Mouse (Mus musculus) fat pad, adult 2 months (tissue): ENCODE measurements around the gene Lmx1a.

Source experiments
- DNase-seq: peaks from one replicate; pipeline ENCODE4 v3.0.0-alpha.2; 2011; ENCODE audit warnings: low read depth, low spot score; ENCODE audit errors: extremely low read depth

Lmx1a gene

GRCm38 (mm10) chr1:167781787-167782484, 92.9 kb downstream of the Lmx1a start:
- DNase-seq = no peak

- no peak for DNase-seq
These were observed 95.0 kb downstream of the Lmx1a start for GRCm38 (mm10) chr1:167784067-167784466.

GRCm38 (mm10) chr1:167788684-167789413, 99.8 kb downstream of the Lmx1a start:
- DNase-seq = no peak

- no peak for DNase-seq
These were observed 100.4 kb downstream of the Lmx1a start for GRCm38 (mm10) chr1:167789448-167789847.

- DNase-seq = no peak
These were observed 101.7 kb downstream of the Lmx1a start for GRCm38 (mm10) chr1:167790688-167791087.

GRCm38 (mm10) chr1:167791221-167791620, 102.2 kb downstream of the Lmx1a start:
- no peak for DNase-seq

GRCm38 (mm10) chr1:167801923-167802322, 112.9 kb downstream of the Lmx1a start:
- DNase-seq = no peak

GRCm38 (mm10) chr1:167802510-167803271, 113.7 kb downstream of the Lmx1a start:
- no peak for DNase-seq

GRCm38 (mm10) chr1:167803351-167803981, 114.4 kb downstream of the Lmx1a start:
- DNase-seq = no peak

GRCm38 (mm10) chr1:167804836-167805235, 115.8 kb downstream of the Lmx1a start:
- DNase-seq = no peak

GRCm38 (mm10) chr1:167811141-167811540, 122.1 kb downstream of the Lmx1a start:
- DNase-seq = no peak

GRCm38 (mm10) chr1:167815166-167815565, 126.1 kb downstream of the Lmx1a start:
- no peak for DNase-seq

GRCm38 (mm10) chr1:167817028-167817427, 128.0 kb downstream of the Lmx1a start:
- DNase-seq = no peak

GRCm38 (mm10) chr1:167817616-167818015, 128.6 kb downstream of the Lmx1a start:
- DNase-seq = no peak

GRCm38 (mm10) chr1:167820031-167820430, 131.0 kb downstream of the Lmx1a start:
- DNase-seq = no peak

- DNase-seq = no peak
These were observed 132.1 kb downstream of the Lmx1a start for GRCm38 (mm10) chr1:167821125-167821524.

GRCm38 (mm10) chr1:167830291-167830690, 141.3 kb downstream of the Lmx1a start:
- no peak for DNase-seq

GRCm38 (mm10) chr1:167831601-167832000, 142.6 kb downstream of the Lmx1a start:
- no peak for DNase-seq

- DNase-seq = no peak
These were observed 165.8 kb downstream of the Lmx1a start for GRCm38 (mm10) chr1:167854801-167855200.

GRCm38 (mm10) chr1:167872028-167872427, 183.0 kb downstream of the Lmx1a start:
- DNase-seq = no peak

GRCm38 (mm10) chr1:167874099-167874498, 185.1 kb downstream of the Lmx1a start:
- DNase-seq = no peak
